Mouse (Mus musculus): ENCODE results near the gene Fastkd2. TPM values are rescaled to one million over a fixed set of nuclear protein-coding genes. Genes with fewer than 3 reads are reported as not detected.

Gene Fastkd2
- 10 to 100 TPM; 30.2 to 38.3 TPM for total RNA-seq (2023)

GRCm38 (mm10) chr1:63730240-63730771 is at the start of gene Fastkd2, which contains the start of gene Mdh1b:
Fastkd2 (plus strand) TSS chr1:63730614.
Mdh1b (minus strand) TSS chr1:63730318.

GRCm38 (mm10) chr1:63686827-63687226 is 43.6 kb upstream of the Fastkd2 start, which contains the start of gene Dytn:
Dytn (minus strand) TSS chr1:63686927.

GRCm38 (mm10) chr1:63769167-63769566 is 38.8 kb downstream of the Fastkd2 start, which contains the start of gene 4933402D24Rik:
4933402D24Rik (minus strand) TSS chr1:63769267.

Other genes with a start within 250 kb of the Fastkd2 start
- gene Gm39653, start 114.6 kb upstream of the Fastkd2 start, total RNA-seq (2023): not detected
- not detected for gene Dytn, start 43.7 kb upstream of the Fastkd2 start, total RNA-seq (2023)
- gene Mdh1b, start 296 bp upstream of the Fastkd2 start, total RNA-seq (2023): not detected
- gene 4933402D24Rik, start 38.7 kb downstream of the Fastkd2 start, total RNA-seq (2023): not detected

Measured in T-cell, adult 66 days (primary cell).